Mouse (Mus musculus) liver, embryonic 16.5 days (tissue): ENCODE results near the gene Sall2. TPM values are rescaled to one million over a fixed set of nuclear protein-coding genes. Genes with fewer than 3 reads are reported as not detected.

ENCODE experiments used
- ATAC-seq: fragments of 200-750 bp; cut with Nextera tagmentation; 2 replicates; pipeline ENCODE4 v1.8.0; 2017; ENCODE audit warnings: low read depth, mild to moderate bottlenecking, moderate number of reproducible peaks, moderate library complexity
- H3K27ac ChIP-seq: fragments of 300-500 bp; sonication (generic); 2 replicates; pipeline ENCODE4 v1.5.1; 2014; ENCODE audit warnings: mild to moderate bottlenecking, low read length
- H3K27me3 ChIP-seq: fragments of 300-500 bp; sonication (generic); 2 replicates; pipeline ENCODE4 v1.6.1; 2014; ENCODE audit warnings: low read depth, low read length, mixed read lengths; ENCODE audit not compliant: control insufficient read depth, insufficient read depth
- H3K36me3 ChIP-seq: fragments of 300-500 bp; sonication (generic); 2 replicates; pipeline ENCODE4 v1.6.1; 2014; ENCODE audit warnings: mild to moderate bottlenecking; ENCODE audit not compliant: control insufficient read depth, insufficient read depth
- H3K4me1 ChIP-seq: fragments of 300-500 bp; sonication (generic); 2 replicates; pipeline ENCODE4 v1.6.1; 2014; ENCODE audit warnings: low read depth, low read length, mixed read lengths; ENCODE audit not compliant: control insufficient read depth
- H3K4me2 ChIP-seq: fragments of 300-500 bp; sonication (generic); 2 replicates; pipeline ENCODE4 v1.6.1; 2014; ENCODE audit warnings: low read depth, low read length, mixed read lengths
- H3K4me3 ChIP-seq: fragments of 300-500 bp; sonication (generic); 2 replicates; pipeline ENCODE4 v1.5.1; 2014; ENCODE audit warnings: low read depth, mild to moderate bottlenecking, low read length
- H3K9ac ChIP-seq: fragments of 300-500 bp; sonication (generic); 2 replicates; pipeline ENCODE4 v1.6.1; 2014; ENCODE audit warnings: low read depth, low read length
- H3K9me3 ChIP-seq: fragments of 300-500 bp; sonication (generic); replicated peaks from 2 replicates; pipeline ENCODE4 v1.6.1; 2016; ENCODE audit warnings: low read length; ENCODE audit not compliant: control insufficient read depth
- WGBS: fragments of 180-500 bp; shearing (Covaris S2); extraction: QIAGEN DNeasy Blood & Tissue Kit; methylation state at CpG from one replicate; pipeline ENCODE4 v1.1.7; 2014; ENCODE audit not compliant: insufficient replicate concordance; 5-methylcytosine and 5-hydroxymethylcytosine counted together
- polyA plus RNA-seq: library from polyadenylated mRNA; unstranded; fragments of >200 nt; fragmentation: Nextera tagmentation; extraction: Ambion mirVana; gene quantifications from 2 replicates; pipeline ENCODE4 v1.2.1, GENCODE M21; 2015

Gene Sall2
- polyA plus RNA-seq, 1 experiment from 2014 or later, result 0.99 TPM

DNA sequence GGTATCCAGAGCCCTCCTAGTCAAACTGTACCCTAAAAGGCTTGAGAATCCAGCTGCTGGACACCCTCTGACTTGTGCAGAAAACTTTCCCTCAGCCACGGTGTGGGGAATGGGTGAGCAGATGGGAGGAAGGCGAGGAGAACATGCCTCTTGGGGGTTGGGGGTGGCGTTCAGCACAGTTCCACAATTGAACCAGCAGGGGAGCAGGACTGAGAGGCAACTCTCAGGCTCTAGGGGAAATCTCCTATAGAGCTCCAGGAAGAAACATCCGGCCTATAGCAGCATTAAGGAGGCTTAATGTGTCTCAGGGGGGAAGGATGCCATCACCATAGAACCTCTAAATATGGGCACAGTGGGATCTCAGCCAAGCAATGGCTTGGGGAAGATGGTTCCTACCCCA, 2.7 kb downstream of the Sall2 start:
- Histone ChIP-seq H3K27ac (no peak overlapping the region), H3K4me2 (no peak overlapping the region), H3K27me3 (peaks cover 46% of the 10 kb centered on the region), H3K4me1 (no peaks in the 10 kb centered on the region), H3K36me3 (no peaks in the 10 kb centered on the region), H3K4me3 (no peak overlapping the region), H3K9me3 (no peaks in the 10 kb centered on the region), H3K9ac (no peak overlapping the region)
- WGBS, result 14% methylated on average over 4 of the region's 4 CpGs
- ATAC-seq, result no peak

DNA sequence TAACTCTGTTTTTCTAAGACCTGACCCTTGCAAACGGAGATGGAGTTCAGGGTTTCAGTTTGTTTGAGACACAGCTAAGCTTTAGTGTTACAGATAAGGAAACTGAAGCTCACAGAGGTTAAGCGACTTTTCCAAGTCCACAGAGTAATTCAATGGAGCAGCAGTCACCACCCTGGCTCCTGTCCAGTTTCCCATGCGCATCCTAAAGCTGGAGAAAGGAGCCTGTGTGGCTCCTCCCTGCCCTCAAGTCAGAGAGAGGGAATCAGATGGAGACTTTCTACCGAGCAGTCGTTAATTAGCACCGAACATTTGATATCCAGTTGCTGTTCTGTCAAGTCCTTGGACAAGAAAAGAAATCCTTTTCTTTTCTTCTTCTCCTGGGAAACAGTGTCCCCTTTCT, 9.2 kb downstream of the Sall2 start:
- Histone ChIP-seq H3K4me3 (no peak overlapping the region), H3K9ac (no peak overlapping the region), H3K36me3 (no peaks in the 10 kb centered on the region), H3K9me3 (no peaks in the 10 kb centered on the region), H3K27ac (no peak overlapping the region), H3K4me2 (no peak overlapping the region), H3K27me3 (peaks cover 30% of the 10 kb centered on the region), H3K4me1 (peaks cover 7% of the 10 kb centered on the region)
- ATAC-seq, result no peak
- 58% methylated on average over 6 of the region's 6 CpGs for WGBS

DNA sequence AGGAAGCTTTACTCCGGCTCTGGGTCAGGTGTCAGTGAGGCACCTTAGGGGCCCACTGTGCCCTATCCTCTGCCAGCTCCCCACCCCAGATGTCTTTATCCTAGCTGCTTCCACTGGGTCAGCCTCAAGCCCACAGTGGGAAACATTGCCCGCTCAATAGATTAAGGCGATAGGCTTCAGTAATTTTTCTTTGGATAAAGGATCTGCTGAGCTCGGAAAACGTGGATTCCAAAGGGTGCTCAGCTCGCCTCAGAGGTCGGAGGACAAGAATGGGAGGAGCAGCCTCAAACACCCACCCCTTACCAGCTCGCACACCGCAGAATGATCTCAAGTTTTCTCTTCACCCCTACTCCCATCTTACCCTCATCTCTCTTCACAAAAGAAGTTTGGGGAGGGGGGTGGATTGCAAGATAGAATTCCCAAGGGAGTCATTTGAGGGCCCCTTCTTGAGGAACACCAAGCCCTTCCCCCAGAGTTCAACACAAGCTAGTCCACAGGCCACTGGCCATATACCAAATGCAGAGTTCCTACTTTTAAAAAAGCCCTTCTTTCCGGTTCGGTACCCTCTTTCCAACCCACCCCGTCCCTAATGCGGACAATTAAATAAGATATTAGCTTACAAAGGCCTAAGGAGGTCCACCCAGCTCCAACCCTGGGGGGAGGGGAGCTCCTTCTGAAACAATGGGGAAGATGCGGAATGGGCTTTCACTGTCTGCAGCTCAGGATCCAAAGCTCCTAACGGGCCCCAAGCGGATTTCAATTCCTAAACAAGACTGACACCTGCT, 11.9 kb downstream of the Sall2 start:
- H3K4me3 ChIP-seq, result peak overlapping the region; percentile 55
- H3K27ac ChIP-seq, result no peak overlapping the region
- WGBS, result 12% methylated on average over 16 of the region's 16 CpGs
- H3K36me3 ChIP-seq, result no peaks in the 10 kb centered on the region
- no peak for ATAC-seq
- peak overlapping the region; percentile 59 for H3K4me2 ChIP-seq
- 0 out of 2 replicates have a peak overlapping the region, but pooled peaks have one; percentile 28 for H3K9ac ChIP-seq
- peaks cover 34% of the 10 kb centered on the region for H3K27me3 ChIP-seq
- no peaks in the 10 kb centered on the region for H3K9me3 ChIP-seq
- H3K4me1 ChIP-seq, result peaks cover 7% of the 10 kb centered on the region

DNA sequence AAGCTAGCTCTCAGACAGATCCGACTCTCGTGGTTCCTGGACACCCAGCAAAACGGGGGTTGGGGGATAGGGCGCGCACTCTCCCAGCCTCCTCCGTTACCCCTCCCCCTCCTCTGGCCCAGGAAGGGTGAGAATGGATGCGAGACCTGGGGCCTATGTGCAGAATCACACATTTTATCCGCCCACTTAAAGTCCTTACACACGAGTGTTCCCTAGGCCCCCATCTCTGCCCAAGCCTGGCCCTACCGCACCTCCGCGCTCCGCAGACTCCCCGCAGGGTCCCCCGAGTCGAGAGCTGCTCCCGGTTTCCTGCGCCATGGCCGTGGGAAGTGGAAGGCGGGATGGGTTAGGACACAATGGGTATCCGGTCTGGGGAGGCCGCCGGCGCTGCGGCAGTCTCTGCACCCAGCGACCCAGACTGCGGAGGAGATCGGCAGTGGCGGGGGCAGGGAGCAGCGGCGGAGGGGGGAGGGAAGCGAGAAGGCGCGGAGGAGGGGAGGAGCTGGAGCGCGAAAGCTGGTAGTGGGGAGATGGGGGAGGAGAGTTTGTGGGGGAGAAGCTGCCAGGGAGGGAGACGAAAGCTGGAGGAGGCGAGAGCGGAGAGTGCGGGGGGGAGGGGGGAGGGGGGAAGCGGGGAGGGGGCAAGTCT, 12.6 kb downstream of the Sall2 start:
- Histone ChIP-seq H3K27me3 (peaks cover 34% of the 10 kb centered on the region), H3K27ac (no peak overlapping the region), H3K4me1 (peaks cover 7% of the 10 kb centered on the region), H3K4me3 (peak overlapping the region; percentile 55), H3K9me3 (no peaks in the 10 kb centered on the region), H3K9ac (peak overlapping the region; percentile 28; the same call in 1 of the 2 replicates), H3K4me2 (peak overlapping the region; percentile 59), H3K36me3 (no peaks in the 10 kb centered on the region)
- WGBS, result 1% methylated on average over 33 of the region's 41 CpGs
- peak; percentile 72 for ATAC-seq

DNA sequence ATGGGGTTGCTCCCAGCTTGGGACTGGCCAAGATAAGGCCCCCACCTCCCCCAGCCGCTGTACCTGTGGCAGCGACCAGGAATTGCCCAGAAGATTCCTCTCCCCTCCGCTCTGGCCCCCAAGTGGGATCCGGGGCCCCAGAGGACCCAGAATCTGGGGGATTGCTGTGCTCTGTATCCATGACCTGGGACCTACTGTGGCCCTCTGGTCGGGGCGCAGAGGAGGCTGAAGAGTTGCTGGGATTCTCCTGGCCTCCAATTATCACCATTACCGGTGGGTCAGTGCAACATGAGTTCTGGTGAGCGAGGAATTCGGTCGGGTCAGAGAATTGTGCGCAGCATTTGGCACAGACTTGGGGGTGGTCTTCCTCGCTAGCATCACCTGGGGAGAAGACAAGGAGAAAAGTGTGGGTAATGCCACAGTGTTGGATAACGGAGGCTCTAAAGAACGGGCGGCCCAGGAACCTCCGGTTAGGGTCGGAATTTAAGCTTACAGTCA, 13.2 kb downstream of the Sall2 start:
- Histone ChIP-seq H3K4me3 (peak overlapping the region; percentile 55), H3K36me3 (no peaks in the 10 kb centered on the region), H3K9me3 (no peaks in the 10 kb centered on the region), H3K4me1 (peaks cover 7% of the 10 kb centered on the region), H3K27me3 (peaks cover 34% of the 10 kb centered on the region), H3K9ac (peak overlapping the region; percentile 15; the same call in 1 of the 2 replicates), H3K4me2 (peak overlapping the region; percentile 59), H3K27ac (no peak overlapping the region)
- no peak for ATAC-seq
- WGBS, result 12% methylated on average over 17 of the region's 17 CpGs

DNA sequence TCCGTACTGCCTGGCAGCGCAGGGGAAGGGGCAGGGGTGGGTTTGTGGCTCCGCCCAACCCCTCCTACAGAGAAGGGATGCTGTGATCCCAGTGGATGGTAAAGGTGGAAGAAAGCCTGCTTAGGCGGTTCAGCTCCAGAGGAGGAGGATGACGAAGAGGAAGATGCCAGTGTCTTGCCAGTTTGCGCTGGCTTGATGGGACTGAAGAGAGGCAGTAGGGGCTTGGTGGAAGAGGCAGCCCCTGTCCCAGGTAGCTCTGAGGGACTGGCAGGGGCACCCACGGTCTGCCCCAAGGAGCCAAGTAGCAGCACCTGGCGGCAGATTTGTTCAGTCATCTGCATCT, 13.8 kb downstream of the Sall2 start:
- H3K27ac ChIP-seq, result no peak overlapping the region
- H3K9me3 ChIP-seq, result no peaks in the 10 kb centered on the region
- no peak overlapping the region for H3K9ac ChIP-seq
- 49% methylated on average over 8 of the region's 8 CpGs for WGBS
- peak overlapping the region; percentile 24 for H3K4me2 ChIP-seq
- H3K4me1 ChIP-seq, result peaks cover 7% of the 10 kb centered on the region
- H3K27me3 ChIP-seq, result peaks cover 34% of the 10 kb centered on the region
- no peaks in the 10 kb centered on the region for H3K36me3 ChIP-seq
- no peak for ATAC-seq
- no peak overlapping the region for H3K4me3 ChIP-seq

DNA sequence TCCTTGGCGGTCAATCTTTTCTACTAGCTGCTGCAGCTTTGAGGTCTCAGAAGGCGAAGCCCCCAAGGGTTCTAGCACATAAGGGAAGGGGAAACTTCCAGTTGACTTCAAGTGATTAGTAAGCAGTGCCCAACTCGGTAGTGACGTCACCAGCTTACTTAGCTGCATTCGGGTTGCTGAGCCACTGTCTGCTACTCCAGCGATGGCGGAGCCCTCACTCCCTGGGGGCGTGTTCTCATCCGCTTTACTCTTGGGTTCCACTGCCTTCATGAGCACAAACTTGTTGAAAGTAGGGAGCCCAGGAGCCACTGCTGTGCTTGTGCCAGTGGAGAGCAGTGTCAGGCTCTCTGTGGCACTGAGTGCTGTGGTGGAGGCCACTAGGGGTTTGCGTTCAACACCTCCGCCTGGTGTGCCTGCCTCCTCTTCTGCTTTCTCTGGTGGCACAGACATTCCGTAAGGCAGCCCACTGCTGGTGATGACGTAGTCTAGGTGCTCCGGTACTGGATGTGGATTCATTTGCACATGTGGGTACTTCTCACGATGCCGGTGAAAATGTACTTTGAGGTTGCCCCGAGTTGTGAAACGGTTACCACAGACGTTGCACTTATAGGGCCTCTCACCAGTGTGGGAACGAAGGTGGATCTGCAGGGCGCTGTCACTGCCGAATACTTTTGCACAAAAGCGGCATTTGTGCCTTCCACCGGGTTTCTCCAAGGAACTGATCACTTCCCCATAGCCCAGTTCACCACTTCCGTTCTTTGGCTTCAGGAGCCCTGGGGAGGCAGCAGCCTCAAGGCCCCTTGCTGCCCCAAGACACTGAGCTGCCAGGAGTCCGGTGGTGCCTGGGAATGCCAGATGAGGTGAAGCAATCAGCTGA, 14.4 kb downstream of the Sall2 start:
- ATAC-seq, result no peak

DNA sequence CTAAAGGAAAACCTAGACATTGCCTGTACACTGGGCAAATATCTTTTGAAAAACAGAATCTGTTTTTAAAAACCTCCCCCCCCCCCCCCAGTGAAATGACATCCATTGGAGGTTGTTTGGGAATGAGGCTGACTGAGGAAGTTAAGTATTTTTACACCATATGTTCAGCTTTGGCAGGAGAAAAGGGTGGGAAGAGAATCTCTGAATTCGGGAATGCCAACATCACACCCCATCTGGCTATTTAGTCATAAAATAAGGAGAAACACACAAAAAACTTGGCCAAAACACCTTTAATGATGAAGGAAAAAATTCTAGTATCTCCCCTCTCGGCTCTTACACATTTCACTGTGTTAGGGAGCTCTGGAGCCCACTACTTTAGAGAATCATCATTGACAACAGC, 17.7 kb downstream of the Sall2 start:
- no peak for ATAC-seq
- Histone ChIP-seq H3K4me2 (no peak overlapping the region), H3K4me1 (peaks cover 17% of the 10 kb centered on the region), H3K27me3 (peaks cover 23% of the 10 kb centered on the region), H3K9me3 (no peaks in the 10 kb centered on the region), H3K9ac (no peak overlapping the region), H3K27ac (no peak overlapping the region), H3K36me3 (no peaks in the 10 kb centered on the region), H3K4me3 (no peak overlapping the region)
- WGBS, result 64% methylated on average over 2 of the region's 2 CpGs

More for the DNA sequence above, 14.4 kb downstream of the Sall2 start:
- WGBS, result 60% methylated on average over 26 of the region's 26 CpGs
- no peaks in the 10 kb centered on the region for H3K9me3 ChIP-seq
- peaks cover 7% of the 10 kb centered on the region for H3K4me1 ChIP-seq
- H3K4me2 ChIP-seq, result peak overlapping the region; percentile 24
- no peak overlapping the region for H3K4me3 ChIP-seq
- H3K27ac ChIP-seq, result no peak overlapping the region
- no peaks in the 10 kb centered on the region for H3K36me3 ChIP-seq
- no peak overlapping the region for H3K9ac ChIP-seq
- peaks cover 34% of the 10 kb centered on the region for H3K27me3 ChIP-seq
